Mouse (Mus musculus) cerebellum, postnatal 4 days (tissue): ENCODE measurements around the gene Fbxw8.

Experiments
- DNase-seq, 2 experiments: peaks; one replicate each; pipeline ENCODE4 v3.0.0; 2022; ENCODE audit warnings: low spot score in 2 of 2, mixed read lengths in 1 of 2

Gene Fbxw8

GRCm38 (mm10) chr5:118108124-118108793 lies 47.0 kb downstream of the Fbxw8 start:
- peak; percentile 50 to 88 for DNase-seq

GRCm38 (mm10) chr5:118106667-118107066 lies 48.6 kb downstream of the Fbxw8 start:
- DNase-seq = no peak

- DNase-seq = no peak
Measured at GRCm38 (mm10) chr5:118105536-118105935, 49.7 kb downstream of the Fbxw8 start.

GRCm38 (mm10) chr5:118099870-118100478 lies 55.3 kb downstream of the Fbxw8 start:
- no peak for DNase-seq

- no peak for DNase-seq
Measured at GRCm38 (mm10) chr5:118099069-118099869, 56.0 kb downstream of the Fbxw8 start.

GRCm38 (mm10) chr5:118096317-118096716 lies 58.9 kb downstream of the Fbxw8 start:
- no peak for DNase-seq

- no peak for DNase-seq
Measured at GRCm38 (mm10) chr5:118095849-118096248, 59.4 kb downstream of the Fbxw8 start.

- no peak for DNase-seq
Measured at GRCm38 (mm10) chr5:118095433-118095832, 59.8 kb downstream of the Fbxw8 start.

GRCm38 (mm10) chr5:118093321-118094035 lies 61.8 kb downstream of the Fbxw8 start:
- DNase-seq = no peak

GRCm38 (mm10) chr5:118090837-118091236 lies 64.4 kb downstream of the Fbxw8 start:
- no peak for DNase-seq

- DNase-seq = no peak
Measured at GRCm38 (mm10) chr5:118090101-118090500, 65.2 kb downstream of the Fbxw8 start.

GRCm38 (mm10) chr5:118089102-118089501 lies 66.2 kb downstream of the Fbxw8 start:
- peak in 1 of 2 experiments; percentile 47 for DNase-seq

GRCm38 (mm10) chr5:118086956-118087355 lies 68.3 kb downstream of the Fbxw8 start:
- DNase-seq = no peak

- DNase-seq = no peak
Measured at GRCm38 (mm10) chr5:118085313-118085712, 70.0 kb downstream of the Fbxw8 start.

GRCm38 (mm10) chr5:118084171-118084727 lies 71.0 kb downstream of the Fbxw8 start:
- no peak for DNase-seq

- DNase-seq = no peak
Measured at GRCm38 (mm10) chr5:118083060-118083638, 72.1 kb downstream of the Fbxw8 start.

GRCm38 (mm10) chr5:118081996-118082395 lies 73.3 kb downstream of the Fbxw8 start:
- DNase-seq = no peak

- no peak for DNase-seq
Measured at GRCm38 (mm10) chr5:118081374-118081949, 73.8 kb downstream of the Fbxw8 start.

- DNase-seq = no peak
Measured at GRCm38 (mm10) chr5:118079839-118080250, 75.4 kb downstream of the Fbxw8 start.

- no peak for DNase-seq
Measured at GRCm38 (mm10) chr5:118079354-118079753, 75.9 kb downstream of the Fbxw8 start.

- DNase-seq = no peak
Measured at GRCm38 (mm10) chr5:118078550-118078949, 76.7 kb downstream of the Fbxw8 start.
